Mouse (Mus musculus) cerebellum, adult 2 months (tissue): ENCODE results near the gene Add3.

Source experiments
- CTCF ChIP-seq: fragments of 200-500 bp; IDR thresholded peaks from 2 replicates; pipeline ENCODE4 v1.5.1; 2011; ENCODE audit warnings: low read depth, mild to moderate bottlenecking, control low read depth, low read length, moderate library complexity, borderline replicate concordance; ENCODE audit not compliant: insufficient read depth
- POLR2A ChIP-seq: fragments of 200-500 bp; IDR thresholded peaks from 2 replicates; pipeline ENCODE4 v1.6.1; 2011; ENCODE audit warnings: low read length, control low read depth, borderline replicate concordance; ENCODE audit not compliant: insufficient read depth

DNA sequence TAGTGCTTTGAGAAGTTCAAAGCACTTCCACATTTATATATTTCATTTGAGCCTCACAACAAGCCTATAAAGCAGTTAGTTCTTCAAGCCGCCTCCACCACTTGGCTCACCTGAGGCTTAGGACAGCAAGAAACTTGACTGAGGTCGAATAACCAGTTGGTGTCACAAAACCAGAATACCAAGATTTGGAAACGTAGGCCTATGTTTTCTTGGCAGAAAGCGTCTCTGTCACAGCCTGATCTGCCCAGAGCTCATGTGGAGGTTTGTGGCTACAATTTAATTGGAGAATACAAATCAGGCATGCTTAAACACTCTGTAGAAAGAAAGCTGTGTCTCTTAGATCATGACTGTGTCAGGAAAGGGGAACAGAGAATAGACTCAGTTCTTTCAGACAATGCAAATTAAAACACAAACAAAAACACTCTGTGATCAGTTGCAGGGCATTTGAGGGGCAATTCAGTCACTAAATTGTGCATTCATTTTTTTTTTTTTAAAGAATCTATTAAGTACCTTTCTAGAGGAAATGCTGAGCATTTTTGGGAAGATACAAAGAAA lies 3.0 kb upstream of the Add3 start:
- TF ChIP-seq POLR2A (no peak), CTCF (no peak)
